In genomic region chr12:16210111-16210510, GRCm38 (mm10) we compare ENCODE assay signal across 17 mouse cellular contexts.
"Had no signal": no experiment of that assay in that cellular context is flagged by ENCODE, and none has a peak within 500 bp of the region (broad histone marks: within the 10 kb centered on the region; RNA-seq: fewer than 3 reads in every experiment).

No protein-coding gene starts in this region.

- DNase-seq: liver; lung, adult 2 months; lung, postnatal 4 days; retina, postnatal 1 day; right cerebral cortex, postnatal 4 days; spleen, adult 18-20 months; thymus, adult 2 months; thymus, postnatal 25 days had no signal

- H3K9me3 ChIP-seq: limb, embryonic 12.5 days; liver, embryonic 15.5 days; megakaryocyte, embryonic 14.5 days; midbrain, embryonic 15.5 days; neural tube, embryonic 13.5 days; stomach, embryonic 15.5 days had no signal

- H3K4me1 ChIP-seq: limb, embryonic 12.5 days; liver, embryonic 15.5 days; midbrain, embryonic 15.5 days; neural tube, embryonic 13.5 days; stomach, embryonic 15.5 days had no signal

- H3K36me3 ChIP-seq: limb, embryonic 12.5 days; liver, embryonic 15.5 days; midbrain, embryonic 15.5 days; neural tube, embryonic 13.5 days; stomach, embryonic 15.5 days had no signal

- H3K4me2 ChIP-seq: limb, embryonic 12.5 days; liver, embryonic 15.5 days; midbrain, embryonic 11.5 days; midbrain, embryonic 15.5 days; neural tube, embryonic 13.5 days; stomach, embryonic 15.5 days had no signal

- H3K27me3 ChIP-seq: limb, embryonic 12.5 days; liver, embryonic 15.5 days; midbrain, embryonic 15.5 days; neural tube, embryonic 13.5 days; stomach, embryonic 15.5 days had no signal

- H3K4me3 ChIP-seq: left cerebral cortex, adult 2 months; limb, embryonic 12.5 days; liver, embryonic 15.5 days; midbrain, embryonic 15.5 days; neural tube, embryonic 13.5 days; stomach, embryonic 15.5 days had no signal

- H3K27ac ChIP-seq: left cerebral cortex, adult 2 months; limb, embryonic 12.5 days; liver, embryonic 15.5 days; midbrain, embryonic 15.5 days; neural tube, embryonic 13.5 days; stomach, embryonic 15.5 days had no signal

- ATAC-seq: intestine, embryonic 16.5 days; midbrain, embryonic 15.5 days had no signal

- H3K9ac ChIP-seq: limb, embryonic 12.5 days; liver, embryonic 15.5 days; midbrain, embryonic 15.5 days; neural tube, embryonic 13.5 days; stomach, embryonic 15.5 days had no signal
